Mouse (Mus musculus) lung, embryonic 16.5 days (tissue): ENCODE results near the gene D230025D16Rik. TPM values are rescaled to one million over a fixed set of nuclear protein-coding genes. Genes with fewer than 3 reads are reported as not detected.
"Not testable (repeated sequence)": the region's sequence is repeated elsewhere in the genome, so short reads cannot be mapped to it uniquely, and the experiment has no call there.

Experiments used
- ATAC-seq: fragments of 200-750 bp; cut with Nextera tagmentation; 2 replicates; pipeline ENCODE4 v1.8.0; 2017; ENCODE audit warnings: low read depth, mild to moderate bottlenecking, moderate library complexity
- H3K27ac ChIP-seq: fragments of 300-500 bp; sonication (generic); 2 replicates; pipeline ENCODE4 v1.5.1; 2014; ENCODE audit warnings: mild to moderate bottlenecking, control low read depth, low read length
- H3K27me3 ChIP-seq: fragments of 300-500 bp; sonication (generic); 2 replicates; pipeline ENCODE4 v1.6.1; 2014; ENCODE audit warnings: low read depth, low read length, mixed read lengths; ENCODE audit not compliant: control insufficient read depth, insufficient read depth
- H3K36me3 ChIP-seq: fragments of 300-500 bp; sonication (generic); 2 replicates; pipeline ENCODE4 v1.6.1; 2014; ENCODE audit warnings: low read length; ENCODE audit not compliant: control insufficient read depth, insufficient read depth
- H3K4me1 ChIP-seq: fragments of 300-500 bp; sonication (generic); replicated peaks from 2 replicates; pipeline ENCODE4 v1.6.1; 2014; ENCODE audit warnings: low read length, mixed read lengths; ENCODE audit not compliant: control insufficient read depth, insufficient read depth
- H3K4me2 ChIP-seq: fragments of 300-500 bp; sonication (generic); 2 replicates; pipeline ENCODE4 v1.6.1; 2014; ENCODE audit warnings: low read depth, low read length, control low read depth
- H3K4me3 ChIP-seq: fragments of 300-500 bp; sonication (generic); 2 replicates; pipeline ENCODE4 v1.5.1; 2014; ENCODE audit warnings: mild to moderate bottlenecking, low read length, control low read depth
- H3K9ac ChIP-seq: fragments of 300-500 bp; sonication (generic); 2 replicates; pipeline ENCODE4 v1.6.1; 2014; ENCODE audit warnings: low read length, control low read depth
- H3K9me3 ChIP-seq: fragments of 300-500 bp; sonication (generic); 2 replicates; pipeline ENCODE4 v1.6.1; 2016; ENCODE audit warnings: low read length; ENCODE audit not compliant: control insufficient read depth
- WGBS: fragments of 180-500 bp; shearing (Covaris S2); extraction: QIAGEN DNeasy Blood & Tissue Kit; methylation state at CpG from one replicate; pipeline ENCODE4 v1.1.7; 2014; 5-methylcytosine and 5-hydroxymethylcytosine counted together
- polyA plus RNA-seq: library from polyadenylated mRNA; unstranded; fragments of >200 nt; fragmentation: Nextera tagmentation; extraction: Ambion mirVana; gene quantifications from 2 replicates; pipeline ENCODE4 v1.2.1, GENCODE M21; 2015

Gene D230025D16Rik
- polyA plus RNA-seq: 48.8 and 52.9 TPM in 2 replicates

DNA sequence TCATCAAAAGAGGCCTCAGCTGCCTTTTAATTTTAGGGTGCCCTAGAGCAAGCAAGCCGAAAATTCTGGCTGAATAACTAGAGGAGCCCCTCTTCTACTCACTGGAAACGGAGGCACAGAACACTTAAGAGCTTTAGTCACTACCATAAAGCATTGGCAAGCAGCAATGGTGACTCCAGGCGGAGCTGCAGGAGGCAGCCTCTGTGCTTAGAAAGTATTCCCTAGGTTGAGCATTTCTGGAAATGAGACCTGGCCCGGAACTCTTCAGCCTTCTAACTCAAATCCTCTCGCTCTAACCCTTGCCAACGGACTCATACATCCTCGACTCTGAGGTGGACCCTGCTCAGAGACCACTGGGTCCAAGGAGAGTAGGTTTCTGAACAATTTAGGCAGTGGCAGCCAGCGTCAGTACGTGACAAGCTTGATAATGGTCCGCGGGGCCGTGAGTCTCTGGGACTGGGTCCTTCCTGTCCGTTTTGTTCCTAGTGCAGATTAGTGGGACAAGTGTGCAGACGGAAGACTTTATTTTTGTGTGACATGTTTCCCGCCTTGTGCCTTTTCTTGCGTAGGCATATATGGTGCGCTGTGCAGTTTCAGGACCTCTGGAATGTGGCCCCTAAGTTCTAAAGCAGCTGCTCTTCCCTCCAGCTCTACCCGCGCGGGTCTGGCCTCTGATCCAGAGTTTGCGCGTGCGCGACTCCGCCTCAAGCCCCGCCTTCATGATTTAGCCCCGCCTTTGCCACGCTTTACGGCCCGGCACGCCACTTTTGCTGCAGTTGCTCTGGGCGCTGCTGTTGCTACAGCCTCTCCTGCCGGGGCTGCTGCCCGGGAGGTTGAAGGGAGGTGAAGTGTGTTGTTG is at the start of gene D230025D16Rik:
Gene D230025D16Rik (plus strand): TSS at position 733 of the 859 bp plus-strand sequence.
- ATAC-seq: peak; percentile 94
- Histone ChIP-seq H3K4me1 (peaks cover 6% of the 10 kb centered on the region; the same call in 1 of the 2 replicates), H3K9ac (peak within 1 kb of the TSS; percentile 75), H3K27me3 (no peaks in the 10 kb centered on the region), H3K9me3 (no peaks in the 10 kb centered on the region), H3K36me3 (no peaks in the 10 kb centered on the region), H3K4me2 (peak within 1 kb of the TSS; percentile 64), H3K4me3 (peak within 1 kb of the TSS; percentile 81), H3K27ac (peak within 1 kb of the TSS; percentile 88)
- 2% methylated on average over 34 of the region's 34 CpGs for WGBS

DNA sequence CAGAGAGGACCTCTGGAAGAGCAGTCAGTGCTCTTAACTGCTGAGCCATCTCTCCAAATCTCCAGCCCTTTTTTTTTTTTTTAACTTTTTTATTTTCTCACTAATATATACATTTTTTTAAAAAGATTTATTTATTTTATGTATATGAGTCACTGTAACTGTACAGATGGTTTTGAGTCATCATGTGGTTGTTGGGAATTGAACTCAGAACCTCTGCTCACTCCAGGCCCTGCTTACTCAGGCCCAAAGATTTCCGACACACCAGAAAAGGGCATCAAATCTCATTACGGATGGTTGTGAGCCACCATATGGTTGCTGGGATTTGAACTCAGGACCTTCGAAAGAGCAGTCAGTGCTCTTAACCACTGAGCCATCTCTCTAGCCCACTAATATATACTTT is 49.7 kb upstream of the D230025D16Rik start:
- H3K4me2 ChIP-seq, ATAC-seq, H3K9ac ChIP-seq, H3K27me3 ChIP-seq, H3K36me3 ChIP-seq, H3K9me3 ChIP-seq, H3K27ac ChIP-seq, H3K4me3 ChIP-seq: not testable (repeated sequence)
- 96% methylated on average over 3 of the region's 3 CpGs for WGBS
- peaks cover 13% of the 10 kb centered on the region for H3K4me1 ChIP-seq

DNA sequence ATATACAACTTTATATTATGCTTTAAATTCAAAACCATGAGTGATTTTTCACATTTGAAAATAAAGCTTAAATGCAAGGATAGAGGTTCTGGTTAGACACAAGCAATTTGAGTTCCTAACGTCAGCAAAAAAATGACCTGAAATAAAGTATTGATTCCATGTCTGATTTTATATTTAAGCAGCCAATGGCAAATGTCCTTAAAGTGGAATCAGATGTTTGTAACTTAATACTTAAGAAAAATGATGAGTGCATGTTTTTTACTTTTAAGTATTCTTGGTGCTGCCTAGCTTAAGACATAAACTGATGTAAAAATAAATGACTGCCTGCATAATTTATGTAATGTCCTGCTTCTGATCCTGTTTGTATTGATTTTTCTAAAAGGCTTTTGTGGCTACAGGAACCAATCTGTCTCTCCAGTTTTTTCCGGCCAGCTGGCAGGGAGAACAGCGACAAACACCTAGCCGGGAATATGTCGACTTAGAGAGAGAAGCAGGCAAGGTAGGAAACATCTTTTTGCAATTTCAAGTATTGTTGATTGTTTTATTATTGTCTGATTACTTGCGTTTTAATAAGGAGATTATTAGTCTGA is 46.6 kb upstream of the D230025D16Rik start:
- Histone ChIP-seq H3K4me2 (no peak overlapping the region), H3K36me3 (peaks cover 17% of the 10 kb centered on the region), H3K4me3 (no peak overlapping the region), H3K27me3 (no peaks in the 10 kb centered on the region), H3K4me1 (peaks cover 3% of the 10 kb centered on the region; the same call in 1 of the 2 replicates), H3K27ac (no peak overlapping the region), H3K9ac (no peak overlapping the region), H3K9me3 (no peaks in the 10 kb centered on the region)
- 81% methylated on average over 6 of the region's 6 CpGs for WGBS
- ATAC-seq: no peak

DNA sequence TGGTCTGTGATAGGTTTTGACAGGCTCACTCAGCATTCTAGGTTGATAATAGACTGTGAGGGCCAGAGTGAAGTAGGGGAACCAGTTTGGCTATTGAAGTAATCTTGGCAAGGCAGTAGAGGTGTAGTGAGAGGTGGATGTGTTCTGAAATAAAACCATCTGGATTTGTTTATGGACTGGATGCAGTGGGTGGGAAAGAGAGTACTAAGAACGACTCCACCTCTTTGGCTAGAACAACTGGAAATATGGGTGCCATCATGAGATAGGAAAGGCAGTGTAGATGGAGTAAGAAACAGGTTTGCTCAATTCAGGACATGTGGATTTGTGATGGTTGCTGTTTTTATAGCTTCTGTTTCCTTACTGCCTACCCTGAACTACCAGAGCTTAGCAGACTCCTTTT is 42.7 kb upstream of the D230025D16Rik start:
- H3K36me3 ChIP-seq: peaks cover 10% of the 10 kb centered on the region; the same call in 1 of the 2 replicates
- H3K27ac ChIP-seq: no peak overlapping the region
- no peaks in the 10 kb centered on the region for H3K27me3 ChIP-seq
- no peak for ATAC-seq
- H3K9me3 ChIP-seq: no peaks in the 10 kb centered on the region
- no peak overlapping the region for H3K4me3 ChIP-seq
- WGBS: 69% methylated on average over 1 of the region's 1 CpGs
- H3K4me2 ChIP-seq: no peak overlapping the region
- no peak overlapping the region for H3K9ac ChIP-seq
- no peaks in the 10 kb centered on the region for H3K4me1 ChIP-seq

GRCm38 (mm10) chr8:105186467-105187005 is 38.4 kb upstream of the D230025D16Rik start:
- no peak overlapping the region for H3K9ac ChIP-seq
- 47% methylated on average over 1 of the region's 1 CpGs for WGBS
- no peak for ATAC-seq

GRCm38 (mm10) chr8:105192182-105192581 is 32.8 kb upstream of the D230025D16Rik start:
- H3K9me3 ChIP-seq: no peaks in the 10 kb centered on the region
- no peak for ATAC-seq
- no peak overlapping the region for H3K27ac ChIP-seq
- no peak overlapping the region for H3K9ac ChIP-seq
- no peak overlapping the region for H3K4me3 ChIP-seq
- WGBS: 94% methylated on average over 5 of the region's 5 CpGs
- H3K4me2 ChIP-seq: no peak overlapping the region
- H3K4me1 ChIP-seq: no peaks in the 10 kb centered on the region
- H3K36me3 ChIP-seq: peaks cover 28% of the 10 kb centered on the region
- no peaks in the 10 kb centered on the region for H3K27me3 ChIP-seq

More at GRCm38 (mm10) chr8:105186467-105187005, 38.4 kb upstream of the D230025D16Rik start:
- H3K27me3 ChIP-seq: no peaks in the 10 kb centered on the region
- H3K4me2 ChIP-seq: no peak overlapping the region
- H3K9me3 ChIP-seq: no peaks in the 10 kb centered on the region
- H3K4me3 ChIP-seq: no peak overlapping the region
- peaks cover 6% of the 10 kb centered on the region; the same call in 1 of the 2 replicates for H3K36me3 ChIP-seq
- no peak overlapping the region for H3K27ac ChIP-seq
- H3K4me1 ChIP-seq: no peaks in the 10 kb centered on the region

DNA sequence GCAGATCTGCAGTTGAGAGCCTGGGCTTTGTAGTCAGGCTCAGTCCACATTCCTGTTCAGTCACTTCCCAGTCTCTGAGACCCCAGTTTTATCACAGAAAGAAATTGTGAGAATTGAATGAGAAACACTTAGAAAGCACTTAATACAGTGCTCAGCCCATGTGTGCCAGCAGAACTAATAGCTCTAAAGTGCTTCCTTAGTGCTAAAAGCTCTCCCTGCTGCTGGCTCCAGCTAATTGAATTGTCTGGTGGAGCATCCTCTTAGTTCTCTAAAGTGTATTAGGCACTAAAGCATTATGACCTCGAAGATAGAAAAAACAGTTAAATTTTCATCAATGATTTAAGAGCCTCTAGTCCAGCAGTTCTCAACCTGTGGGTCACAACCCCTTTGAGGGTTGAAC is 19.2 kb upstream of the D230025D16Rik start:
- Histone ChIP-seq H3K4me1 (no peaks in the 10 kb centered on the region), H3K4me2 (no peak overlapping the region), H3K9ac (no peak overlapping the region), H3K9me3 (no peaks in the 10 kb centered on the region), H3K27me3 (no peaks in the 10 kb centered on the region), H3K4me3 (no peak overlapping the region), H3K36me3 (peaks cover 6% of the 10 kb centered on the region; the same call in 1 of the 2 replicates), H3K27ac (no peak overlapping the region)
- no peak for ATAC-seq
- 76% methylated on average over 1 of the region's 1 CpGs for WGBS

DNA sequence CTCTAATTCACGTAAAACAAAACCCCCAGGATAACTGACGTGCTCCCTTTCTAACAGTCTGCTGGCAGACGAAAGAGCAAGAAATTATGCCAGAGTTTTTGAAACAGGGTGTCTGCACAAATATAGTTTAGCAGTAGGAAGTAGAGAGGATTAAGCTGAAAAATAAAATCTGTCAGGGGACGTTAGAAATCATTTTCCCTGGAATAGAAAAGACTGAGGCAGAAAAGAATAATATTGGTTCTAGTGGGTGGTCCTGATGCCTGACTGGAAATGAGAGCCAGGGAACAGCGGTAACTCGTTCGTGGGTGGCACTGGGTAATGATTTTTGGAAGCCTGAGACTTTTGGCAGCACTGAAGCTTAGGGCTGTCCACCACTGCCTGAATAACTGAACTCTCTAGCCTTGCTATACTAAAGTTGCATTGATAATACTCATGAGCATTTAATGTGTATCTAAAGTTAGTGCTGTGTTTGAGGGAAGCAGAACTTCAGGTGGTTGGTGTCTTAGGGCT is 18.1 kb upstream of the D230025D16Rik start:
- 60% methylated on average over 7 of the region's 7 CpGs for whole genome bisulfite sequencing
- no peak for ATAC-seq
- no peak overlapping the region for H3K27ac ChIP-seq
- no peak overlapping the region for H3K4me3 ChIP-seq
- no peaks in the 10 kb centered on the region for H3K9me3 ChIP-seq
- no peak overlapping the region for H3K9ac ChIP-seq
- no peak overlapping the region for H3K4me2 ChIP-seq
- H3K36me3 ChIP-seq: peaks cover 6% of the 10 kb centered on the region; the same call in 1 of the 2 replicates
- no peaks in the 10 kb centered on the region for H3K27me3 ChIP-seq
- no peaks in the 10 kb centered on the region for H3K4me1 ChIP-seq
